Mouse (Mus musculus) gastrocnemius, adult 2 months (tissue): ENCODE results near the gene Pif1. TPM values are rescaled to one million over a fixed set of nuclear protein-coding genes. Genes with fewer than 3 reads are reported as not detected.
A peak's percentile ranks its signal among the peaks of the same experiment; 100 is the strongest.

Source experiments
- DNase-seq: peaks from one replicate; pipeline ENCODE4 v3.0.0; 2022
- H3K27ac ChIP-seq: fragments of 200-600 bp; 2 replicates; pipeline ENCODE4 v1.8.1; 2022; ENCODE audit warnings: mild to moderate bottlenecking
- H3K4me3 ChIP-seq: fragments of 200-600 bp; 2 replicates; pipeline ENCODE4 v1.8.1; 2022; ENCODE audit warnings: mild to moderate bottlenecking, moderate library complexity
- CTCF ChIP-seq: fragments of 200-600 bp; IDR thresholded peaks from 2 replicates; pipeline ENCODE4 v1.8.1; 2022; ENCODE audit warnings: antibody characterized with exemption, mild to moderate bottlenecking, moderate library complexity
- intact Hi-C: fragments of 180-260 bp; cut with DNase I; formaldehyde crosslinking; loops from one replicate; pipeline ENCODE4 v1.15.1; 2025
- total RNA-seq, 2 experiments: library from RNA; stranded (reverse); gene quantifications; 2 replicates each; pipeline ENCODE4 v1.2.3; 2021

Pif1 gene
- total RNA-seq, 2 experiments from 2014 or later = not detected

DNA sequence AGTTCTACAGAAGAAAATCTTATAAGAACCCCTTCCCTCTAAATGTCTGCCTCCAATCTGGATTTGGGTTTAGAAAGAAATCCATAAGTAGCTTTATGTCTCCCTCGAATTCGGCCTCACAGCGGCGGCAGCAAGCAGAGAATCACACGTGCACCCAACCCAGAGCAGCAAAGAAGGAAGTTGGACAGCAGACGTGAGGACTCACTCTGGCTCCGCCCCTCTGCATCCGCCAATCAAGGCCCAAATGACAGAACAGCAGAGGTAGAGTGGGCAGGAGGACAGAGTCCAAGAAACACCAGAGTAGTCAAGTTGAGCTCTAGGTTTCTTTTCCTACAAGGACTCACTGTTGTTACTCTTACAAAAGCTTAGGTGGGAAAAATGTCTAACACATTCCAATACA lies 3.9 kb upstream of the Pif1 start:
- intact Hi-C loops = no loop called here

DNA sequence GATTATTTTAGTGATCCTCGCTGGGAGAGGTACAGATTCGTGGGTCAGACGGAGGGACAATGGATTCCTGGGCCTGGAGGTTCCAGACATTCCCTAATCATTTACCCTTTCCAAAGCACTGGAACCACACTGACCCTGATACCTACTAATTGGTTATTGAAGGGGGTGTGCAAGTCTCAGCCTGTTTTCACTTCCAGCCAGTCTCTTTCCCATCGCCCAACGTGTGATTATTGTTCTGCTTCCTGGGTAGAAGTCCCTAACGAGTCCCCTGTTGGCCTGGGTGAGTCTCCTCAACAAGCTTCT lies 261 bp downstream of the Pif1 start:
- intact Hi-C loops = no loop called here
- TF ChIP-seq CTCF = no peak
- DNase-seq = no peak
- H3K27ac ChIP-seq = no peak overlapping the region
- H3K4me3 ChIP-seq = peak overlapping the region; percentile 71

More for the DNA sequence above, 3.9 kb upstream of the Pif1 start:
- H3K27ac ChIP-seq = no peak overlapping the region
- no peak for DNase-seq
- no peak for TF ChIP-seq CTCF
- H3K4me3 ChIP-seq = no peak overlapping the region

- H3K4me3 ChIP-seq = peak overlapping the region; percentile 71
- intact Hi-C loops = no loop called here
- peak; percentile 36 for DNase-seq
- no peak for TF ChIP-seq CTCF
- no peak overlapping the region for H3K27ac ChIP-seq
These were observed 806 bp downstream of the Pif1 start for GRCm38 (mm10) chr9:65587573-65588358.

GRCm38 (mm10) chr9:65589091-65589490 lies 2.1 kb downstream of the Pif1 start:
- intact Hi-C loops = no loop called here
- no peak for TF ChIP-seq CTCF
- no peak overlapping the region for H3K4me3 ChIP-seq
- DNase-seq = no peak
- no peak overlapping the region for H3K27ac ChIP-seq

- no peak overlapping the region for H3K27ac ChIP-seq
- TF ChIP-seq CTCF = no peak
- no peak overlapping the region for H3K4me3 ChIP-seq
- no peak for DNase-seq
- intact Hi-C loops = no loop called here
These were observed 5.8 kb downstream of the Pif1 start for GRCm38 (mm10) chr9:65592721-65593120.

DNA sequence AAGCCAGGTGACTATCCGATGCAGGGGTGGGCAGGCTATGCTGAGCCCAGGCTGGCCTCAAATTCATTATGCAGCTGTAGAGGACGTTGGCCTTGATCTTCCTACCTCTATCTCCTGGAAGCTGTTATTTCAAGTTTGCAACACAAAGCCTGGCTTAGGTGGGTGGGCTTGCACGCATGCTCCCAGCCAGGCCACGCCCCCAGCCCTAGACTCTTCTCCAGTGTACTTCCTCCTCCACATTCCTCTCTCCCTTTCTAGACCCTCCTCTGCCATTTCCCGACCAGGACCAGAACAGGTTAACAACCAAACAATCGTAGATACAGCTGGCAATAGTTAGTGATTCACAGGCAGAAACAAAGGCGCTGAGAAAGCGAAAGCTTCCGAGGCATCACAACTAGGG lies 6.6 kb downstream of the Pif1 start:
- TF ChIP-seq CTCF = no peak
- intact Hi-C loops = no loop called here
- DNase-seq = no peak

DNA sequence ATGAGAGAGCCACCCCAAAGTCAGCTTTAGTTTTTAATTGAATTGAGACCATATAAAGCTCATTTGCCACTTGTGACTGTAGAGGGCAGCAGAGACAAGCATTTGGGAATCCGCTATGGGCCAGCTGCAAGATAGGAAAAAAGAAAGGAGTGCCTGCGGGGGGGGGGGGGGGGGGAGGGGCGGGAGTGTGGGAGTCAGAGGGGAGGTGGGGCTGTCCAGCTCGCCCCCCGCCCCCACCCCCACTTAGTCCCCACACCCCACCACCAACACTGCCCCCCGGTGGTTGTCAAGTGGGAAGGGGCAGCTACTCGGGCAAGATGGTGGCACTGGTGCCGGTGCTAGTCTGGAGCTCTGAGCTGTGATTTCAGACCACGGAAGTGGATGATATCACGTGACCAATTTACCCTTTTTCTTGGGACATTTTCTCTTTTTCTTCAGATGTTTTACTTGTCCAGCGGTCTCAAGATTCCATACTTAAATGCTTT lies 11.8 kb downstream of the Pif1 start:
- TF ChIP-seq CTCF = peak; percentile 72
- intact Hi-C loops = no loop called here
- Histone ChIP-seq H3K4me3 (peak overlapping the region; percentile 66), H3K27ac (peak overlapping the region; percentile 57; the same call in 1 of the 2 replicates)
- peak; percentile 49 for DNase-seq

More for the DNA sequence above, 6.6 kb downstream of the Pif1 start:
- H3K27ac ChIP-seq = no peak overlapping the region
- H3K4me3 ChIP-seq = no peak overlapping the region

- Histone ChIP-seq H3K4me3 (no peak overlapping the region), H3K27ac (no peak overlapping the region)
- no peak for DNase-seq
- TF ChIP-seq CTCF = no peak
- intact Hi-C loops = no loop called here
These were observed 14.0 kb downstream of the Pif1 start for GRCm38 (mm10) chr9:65600951-65601350.

GRCm38 (mm10) chr9:65603401-65604102 lies 16.6 kb downstream of the Pif1 start:
- peak; percentile 59 for TF ChIP-seq CTCF
- Histone ChIP-seq H3K27ac (no peak overlapping the region), H3K4me3 (no peak overlapping the region)
- intact Hi-C loops = no loop called here
- DNase-seq = no peak

DNA sequence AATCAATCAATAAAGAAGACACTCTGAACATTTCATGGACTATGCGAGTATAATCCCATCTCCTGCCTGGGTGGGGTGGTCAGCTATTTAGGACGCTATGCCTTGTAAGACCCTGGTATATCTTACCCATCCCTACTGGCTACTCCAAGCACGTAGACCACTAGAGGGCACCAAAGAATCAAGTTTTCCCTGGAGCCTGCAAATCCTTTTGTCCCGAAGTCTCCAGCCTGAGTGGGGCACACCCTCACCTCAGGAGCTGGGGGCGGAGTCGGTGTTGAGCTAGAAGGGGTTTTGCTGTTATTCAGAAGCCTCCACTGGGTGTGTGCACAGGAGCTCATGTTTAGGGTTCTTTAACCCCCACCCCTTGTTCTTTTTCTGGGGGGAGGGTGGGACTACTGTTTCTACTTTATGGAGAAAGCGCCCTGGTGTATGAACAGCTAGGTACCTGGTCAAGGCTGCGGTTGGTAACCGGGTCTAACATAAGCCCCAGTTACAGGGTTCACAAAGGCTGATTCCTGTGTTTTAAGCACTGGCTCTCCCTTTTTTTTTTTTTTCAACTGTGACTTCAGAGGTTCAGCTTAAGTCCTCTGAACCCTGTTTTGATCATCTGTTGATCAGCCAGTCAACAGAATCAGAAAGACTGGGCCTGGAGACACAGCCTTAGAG lies 18.6 kb downstream of the Pif1 start:
- peak; percentile 79 for TF ChIP-seq CTCF
- H3K4me3 ChIP-seq = no peak overlapping the region
- intact Hi-C loops = loop anchor here (1.0 to 5.0 kb wide), 2 partner anchors 59 to 247 kb away; no protein-coding TSS in a partner anchor

DNA sequence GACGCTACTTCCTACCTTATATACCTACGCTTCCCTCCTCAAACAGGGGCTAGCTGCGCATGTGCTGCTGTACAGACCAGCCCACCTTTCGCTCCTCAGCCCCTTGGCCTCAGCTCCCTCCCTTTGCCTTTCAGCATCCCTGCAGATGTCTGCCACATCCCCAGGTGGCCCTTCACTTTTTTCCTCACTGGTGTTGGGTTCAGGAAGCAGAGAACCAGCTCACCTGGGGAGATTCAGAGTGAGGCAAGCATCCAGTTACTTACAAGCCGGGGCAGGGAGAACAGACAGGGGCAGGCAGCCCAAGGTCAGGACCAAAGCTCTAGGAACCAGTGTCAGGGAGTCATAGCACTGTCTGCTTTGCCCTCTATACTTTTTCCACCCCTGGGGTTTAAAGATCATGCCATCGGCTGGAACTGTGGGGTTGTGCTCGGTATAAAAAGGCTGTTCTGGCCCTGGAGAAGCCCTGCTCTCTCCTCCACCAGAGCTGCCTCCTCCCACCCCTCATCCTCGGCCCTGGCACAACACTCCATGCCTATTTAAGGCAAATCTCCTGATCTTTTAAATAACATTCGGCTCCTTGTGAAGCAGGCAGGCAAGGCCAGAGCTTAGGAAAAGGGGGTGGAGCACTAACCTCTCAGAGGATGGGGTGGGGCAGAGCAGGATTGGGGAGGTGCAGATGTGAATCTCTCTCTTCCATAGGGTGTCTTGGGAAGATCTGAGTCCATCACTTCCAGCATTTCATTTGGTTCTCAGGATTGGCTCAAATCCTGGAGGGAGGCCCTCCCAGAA lies 19.6 kb downstream of the Pif1 start:
- Histone ChIP-seq H3K27ac (peak overlapping the region; percentile 46; the same call in 1 of the 2 replicates), H3K4me3 (no peak overlapping the region)
- intact Hi-C loops = loop anchor here (5.0 kb wide), 1 partner anchor 246 kb away; no protein-coding TSS in a partner anchor
- DNase-seq = no peak
- TF ChIP-seq CTCF = no peak

More for the DNA sequence above, 18.6 kb downstream of the Pif1 start:
- no peak overlapping the region for H3K27ac ChIP-seq
- DNase-seq = peak; percentile 62

GRCm38 (mm10) chr9:65607120-65607519 lies 20.2 kb downstream of the Pif1 start:
- Histone ChIP-seq H3K4me3 (no peak overlapping the region), H3K27ac (no peak overlapping the region)
- no peak for DNase-seq
- no peak for TF ChIP-seq CTCF
- intact Hi-C loops = loop anchor here (5.0 kb wide), 1 partner anchor 245 kb away; no protein-coding TSS in a partner anchor
